Mouse (Mus musculus) erythroid progenitor cell, adult 5-6 weeks (primary cell): ENCODE data around the gene Alg2. TPM values are rescaled to one million over a fixed set of nuclear protein-coding genes. Genes with fewer than 3 reads are reported as not detected.

ENCODE experiments used
- ATAC-seq: replicated peaks from 2 replicates; pipeline ENCODE4 v1.8.0; 2016; ENCODE audit warnings: moderate number of reproducible peaks, mild to moderate bottlenecking, moderate TSS enrichment, inconsistent platforms; ENCODE audit not compliant: poor library complexity, low FRiP score, severe bottlenecking
- total RNA-seq, 2 experiments: library from RNA; stranded (forward) in 1 of 2; stranded (reverse) in 1 of 2; fragments of 150-400 nt in 1 of 2; fragments of 186-747, 209-891 nt in 1 of 2; gene quantifications; 2 replicates each; pipeline versions ENCODE4 v1.2.3 to v1.2.4; 2015 to 2017; ENCODE audit warnings: low replicate concordance in 2 of 2

The Alg2 gene
- total RNA-seq, 2 experiments from 2014 or later: 2.2 to 12.2 TPM

DNA sequence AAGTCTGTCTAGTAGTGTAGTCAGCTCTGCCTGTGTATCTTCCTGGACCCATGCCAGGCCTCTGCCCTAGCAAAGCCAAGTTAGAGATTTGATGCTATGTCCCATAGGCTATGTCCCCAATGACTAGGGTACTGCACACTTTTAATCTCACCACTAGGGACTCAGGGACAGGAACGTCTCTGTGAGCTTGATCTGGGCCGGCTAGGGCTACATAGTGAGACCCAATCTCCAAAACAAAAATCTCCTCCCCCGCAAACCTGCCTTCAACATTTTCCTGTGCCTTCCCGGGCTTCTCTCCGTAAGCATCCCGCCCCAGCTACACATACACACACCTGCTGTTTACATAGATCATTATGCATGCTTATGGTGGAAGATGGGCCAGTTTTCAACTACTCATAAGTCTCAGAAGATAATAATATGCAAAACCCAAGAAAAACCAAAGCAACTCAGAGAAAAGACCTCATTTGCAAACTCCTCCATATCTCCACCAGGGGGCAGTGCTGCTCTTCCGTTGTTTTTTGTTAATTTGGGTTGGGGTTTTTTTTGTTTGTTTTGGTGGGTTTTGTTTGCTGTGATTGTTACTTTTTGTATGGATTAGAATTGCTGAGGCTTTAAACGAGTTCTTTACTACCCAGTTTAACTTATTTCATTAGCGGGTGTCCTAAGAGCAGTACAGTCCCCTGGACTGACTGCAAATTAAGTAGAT, 54.7 kb downstream of the Alg2 start:
- ATAC-seq: no peak

DNA sequence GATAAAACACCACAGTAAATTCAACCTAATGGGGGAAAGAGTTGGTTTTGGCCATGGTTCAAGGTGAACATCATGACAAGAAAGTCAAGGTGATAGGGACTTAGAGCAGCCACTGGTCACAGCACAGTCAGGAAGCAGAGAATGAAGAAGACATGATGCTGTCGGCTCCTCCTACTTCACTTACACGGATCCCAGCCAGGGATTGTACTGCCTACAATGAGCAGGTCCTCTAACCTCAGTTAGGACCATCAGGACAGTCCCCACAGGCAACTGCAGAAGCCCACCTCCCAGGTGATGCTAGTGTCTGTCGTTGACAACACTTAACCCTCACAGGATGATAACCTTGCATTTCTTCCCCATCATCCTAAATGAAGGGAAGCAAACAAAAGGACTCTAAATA, 56.3 kb downstream of the Alg2 start:
- no peak for ATAC-seq

Other genes with a start within 250 kb of the Alg2 start
- gene Tgfbr1, start 121.1 kb downstream of the Alg2 start, total RNA-seq (2015; ENCODE audit: low replicate concordance): 4.6 and 8.6 TPM in 2 replicates
- 6.4 and 7.5 TPM in 2 replicates for gene Tgfbr1, start 121.1 kb downstream of the Alg2 start, total RNA-seq (2017; ENCODE audit: low replicate concordance)
- 85.5 and 110 TPM in 2 replicates for gene Sec61b, start 325 bp upstream of the Alg2 start, total RNA-seq (2015; ENCODE audit: low replicate concordance)
- 58.2 and 71.0 TPM in 2 replicates for gene Sec61b, start 325 bp upstream of the Alg2 start, total RNA-seq (2017; ENCODE audit: low replicate concordance)